Mouse (Mus musculus): ENCODE measurements around the gene Plppr2. TPM values are rescaled to one million over a fixed set of nuclear protein-coding genes. Genes with fewer than 3 reads are reported as not detected.

Plppr2 gene
- polyA plus RNA-seq, 1 experiment from 2014 or later: 8.7 TPM

DNA sequence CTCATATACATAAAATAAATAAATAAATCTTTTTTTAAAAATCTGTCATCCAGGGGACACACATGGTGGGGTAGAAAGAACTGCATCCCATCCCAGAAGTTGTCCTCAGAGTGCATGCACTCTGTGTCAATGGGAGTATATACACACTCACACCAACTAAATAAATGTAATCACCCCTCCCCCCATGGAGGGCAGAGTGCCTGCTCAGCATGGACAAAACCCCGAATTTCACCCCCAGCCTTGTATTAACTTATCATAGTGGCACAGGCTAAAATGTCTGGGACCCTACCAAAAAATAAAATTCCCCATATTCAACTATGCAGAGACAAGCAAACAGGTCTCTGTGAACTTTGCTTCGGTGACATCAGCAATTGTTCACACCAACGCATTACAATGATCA, 17.8 kb downstream of the Plppr2 start:
- peaks cover 10% of the 10 kb centered on the region for H3K4me1 ChIP-seq
- H3K27ac ChIP-seq: no peak overlapping the region
- H3K4me3 ChIP-seq: no peak overlapping the region
- no peak overlapping the region for H3K9ac ChIP-seq
- peaks cover 10% of the 10 kb centered on the region for H3K27me3 ChIP-seq
- WGBS: 80% methylated on average over 3 of the region's 3 CpGs
- H3K36me3 ChIP-seq: no peaks in the 10 kb centered on the region; the same call in 1 of the 2 replicates
- H3K4me2 ChIP-seq: no peak overlapping the region
- ATAC-seq (ENCODE audit: insufficient number of reproducible peaks, low FRiP score, low TSS enrichment, low read depth): no peak
- no peaks in the 10 kb centered on the region for H3K9me3 ChIP-seq

DNA sequence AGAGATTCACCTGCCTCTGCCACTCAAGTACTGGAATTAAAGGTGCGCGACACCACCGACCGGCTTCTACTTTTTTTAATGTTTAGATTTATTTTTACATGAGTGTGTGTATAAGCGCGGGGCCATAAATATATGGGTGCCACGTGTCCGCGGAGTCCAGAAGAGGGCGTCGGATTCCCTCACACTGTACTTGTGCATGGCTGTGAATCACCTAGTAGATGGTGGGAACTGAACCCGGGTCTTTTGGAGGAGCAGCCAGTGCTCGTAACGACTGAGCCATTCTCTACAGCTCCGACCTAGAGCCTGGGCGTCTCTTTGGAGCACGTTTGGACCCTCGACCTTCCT, 18.4 kb downstream of the Plppr2 start:
- peaks cover 14% of the 10 kb centered on the region for H3K27me3 ChIP-seq
- H3K4me3 ChIP-seq: peak overlapping the region; percentile 79
- no peaks in the 10 kb centered on the region for H3K9me3 ChIP-seq
- peaks cover 10% of the 10 kb centered on the region for H3K4me1 ChIP-seq
- ATAC-seq (ENCODE audit: insufficient number of reproducible peaks, low FRiP score, low TSS enrichment, low read depth): peak; percentile 41
- H3K36me3 ChIP-seq: no peaks in the 10 kb centered on the region; the same call in 1 of the 2 replicates
- H3K4me2 ChIP-seq: peak overlapping the region; percentile 67
- peak overlapping the region; percentile 92 for H3K27ac ChIP-seq
- H3K9ac ChIP-seq: no peak overlapping the region
- 1% methylated on average over 18 of the region's 18 CpGs for WGBS

DNA sequence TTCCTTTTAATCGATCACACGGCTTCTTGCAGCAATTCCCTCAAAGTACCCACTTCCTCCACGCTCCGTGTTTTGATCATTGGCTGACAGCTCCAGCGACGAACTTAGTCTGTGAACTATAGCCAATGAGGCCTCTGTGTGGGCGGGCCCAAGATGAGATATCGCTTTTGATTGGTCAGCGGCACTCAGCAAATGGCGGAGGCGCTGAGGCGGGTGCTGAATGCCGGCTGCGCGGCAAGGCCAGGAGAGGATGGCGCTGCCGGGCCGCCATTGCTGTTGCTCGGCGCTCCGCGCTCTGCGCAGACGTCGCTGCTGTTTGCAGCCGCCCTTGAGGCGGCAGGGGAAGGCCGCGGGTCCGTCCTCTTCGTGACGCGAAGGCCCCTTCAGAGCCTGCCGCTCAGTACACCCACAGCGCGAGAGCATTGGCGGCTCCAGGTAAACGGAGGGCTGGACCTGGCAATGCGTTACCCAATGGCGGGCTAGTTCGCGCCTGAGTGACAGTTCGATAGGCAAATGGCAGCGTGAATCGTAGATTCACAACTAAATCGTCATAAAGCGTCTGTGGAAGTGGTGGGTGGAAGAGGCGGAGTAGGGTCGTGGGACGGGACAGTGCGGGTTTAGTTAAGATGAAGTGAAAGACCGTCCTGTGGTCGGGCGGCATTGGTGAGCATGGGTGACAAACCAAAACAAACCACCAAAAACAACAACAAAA, 18.9 kb downstream of the Plppr2 start, which contains the start of gene Swsap1:
Gene Swsap1 (plus strand): TSS at position 186 of the 712 bp plus-strand sequence.
- peak within 1 kb of the TSS; percentile 92 for H3K27ac ChIP-seq
- under 1% methylated on average over 54 of the region's 54 CpGs for WGBS
- peak within 1 kb of the TSS; percentile 79 for H3K4me3 ChIP-seq
- no peaks in the 10 kb centered on the region for H3K9me3 ChIP-seq
- peak within 1 kb of the TSS; percentile 69 for H3K9ac ChIP-seq
- peak; percentile 98 for ATAC-seq (ENCODE audit: insufficient number of reproducible peaks, low FRiP score, low TSS enrichment, low read depth)
- no peaks in the 10 kb centered on the region; the same call in 1 of the 2 replicates for H3K36me3 ChIP-seq
- peaks cover 13% of the 10 kb centered on the region for H3K4me1 ChIP-seq
- peaks cover 19% of the 10 kb centered on the region for H3K27me3 ChIP-seq
- H3K4me2 ChIP-seq: peak within 1 kb of the TSS; percentile 67

DNA sequence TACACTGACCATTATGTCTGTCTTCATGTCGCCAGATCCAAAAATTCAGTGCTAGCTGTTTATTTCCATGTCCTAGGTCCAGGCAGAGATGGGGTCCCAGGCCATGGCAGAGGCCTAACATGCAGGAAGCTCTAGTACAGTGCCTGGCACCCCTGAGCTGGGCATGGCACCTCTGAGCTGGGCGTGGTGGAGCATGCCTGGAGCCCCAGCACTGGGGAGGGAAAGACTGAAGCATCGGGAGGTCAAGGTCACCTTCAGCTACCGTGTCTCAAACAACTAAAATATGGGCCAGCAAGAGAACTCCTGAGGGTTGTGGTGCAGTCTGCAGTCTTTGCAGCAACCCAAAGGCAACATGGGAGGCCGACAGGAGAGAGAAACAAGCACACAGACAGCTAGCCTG, 21.5 kb downstream of the Plppr2 start:
- H3K36me3 ChIP-seq: no peaks in the 10 kb centered on the region; the same call in 1 of the 2 replicates
- ATAC-seq (ENCODE audit: insufficient number of reproducible peaks, low FRiP score, low TSS enrichment, low read depth): no peak
- 81% methylated on average over 5 of the region's 5 CpGs for WGBS

DNA sequence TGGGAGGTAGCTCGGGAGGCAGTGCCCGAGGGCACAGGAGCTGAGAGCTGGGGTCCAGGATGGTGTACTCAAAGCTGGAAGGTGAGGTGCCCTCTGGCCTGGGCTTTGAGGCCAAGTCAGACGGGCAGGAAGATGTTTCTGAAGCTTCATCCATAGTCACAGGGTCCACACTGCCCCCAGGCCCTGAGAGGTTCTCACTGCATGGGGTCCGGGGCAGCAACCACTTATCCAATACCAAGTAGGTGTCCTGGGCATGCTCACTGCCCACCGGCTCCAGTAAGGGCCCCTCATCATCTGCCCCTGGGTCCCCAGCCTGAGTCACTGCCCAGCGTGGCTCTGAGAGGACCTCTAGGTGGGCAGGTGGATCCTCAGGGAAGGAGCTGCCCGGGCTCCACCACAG, 22.4 kb downstream of the Plppr2 start:
- no peak overlapping the region for H3K4me3 ChIP-seq
- H3K27me3 ChIP-seq: peaks cover 54% of the 10 kb centered on the region
- H3K9ac ChIP-seq: no peak overlapping the region
- no peak for ATAC-seq (ENCODE audit: insufficient number of reproducible peaks, low FRiP score, low TSS enrichment, low read depth)
- H3K9me3 ChIP-seq: no peaks in the 10 kb centered on the region
- H3K27ac ChIP-seq: no peak overlapping the region
- H3K4me1 ChIP-seq: peaks cover 39% of the 10 kb centered on the region
- 85% methylated on average over 7 of the region's 7 CpGs for WGBS
- no peak overlapping the region for H3K4me2 ChIP-seq
- H3K36me3 ChIP-seq: no peaks in the 10 kb centered on the region; the same call in 1 of the 2 replicates

More for the DNA sequence above, 21.5 kb downstream of the Plppr2 start:
- H3K27ac ChIP-seq: no peak overlapping the region
- peaks cover 45% of the 10 kb centered on the region for H3K27me3 ChIP-seq
- no peaks in the 10 kb centered on the region for H3K9me3 ChIP-seq
- no peak overlapping the region for H3K4me2 ChIP-seq
- peaks cover 38% of the 10 kb centered on the region for H3K4me1 ChIP-seq
- no peak overlapping the region for H3K9ac ChIP-seq
- no peak overlapping the region for H3K4me3 ChIP-seq

DNA sequence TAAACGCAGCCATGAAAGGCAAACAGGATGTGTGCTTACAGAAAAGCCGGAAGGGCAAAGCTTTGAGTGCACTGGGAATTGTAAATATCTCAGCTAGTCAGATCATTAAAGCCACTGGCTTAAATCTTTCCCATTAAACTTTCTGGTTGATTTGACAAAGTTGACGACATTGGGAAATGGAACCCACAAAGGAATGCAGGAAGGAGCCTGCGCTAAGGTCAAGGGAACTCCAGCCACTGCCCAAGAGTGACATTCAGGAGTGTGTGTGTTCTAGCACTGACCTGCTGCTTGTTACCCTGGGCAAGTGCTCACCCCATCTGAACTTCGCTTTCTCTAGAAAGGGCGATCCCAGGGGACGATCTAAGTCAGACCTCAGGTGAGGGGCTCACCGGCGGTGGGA, 23.3 kb downstream of the Plppr2 start:
- H3K27me3 ChIP-seq: peaks cover 54% of the 10 kb centered on the region
- no peaks in the 10 kb centered on the region for H3K9me3 ChIP-seq
- no peak overlapping the region for H3K27ac ChIP-seq
- WGBS: 42% methylated on average over 9 of the region's 9 CpGs
- H3K4me3 ChIP-seq: no peak overlapping the region
- no peaks in the 10 kb centered on the region; the same call in 1 of the 2 replicates for H3K36me3 ChIP-seq
- peaks cover 37% of the 10 kb centered on the region for H3K4me1 ChIP-seq
- no peak overlapping the region for H3K4me2 ChIP-seq
- H3K9ac ChIP-seq: no peak overlapping the region
- no peak for ATAC-seq (ENCODE audit: insufficient number of reproducible peaks, low FRiP score, low TSS enrichment, low read depth)

DNA sequence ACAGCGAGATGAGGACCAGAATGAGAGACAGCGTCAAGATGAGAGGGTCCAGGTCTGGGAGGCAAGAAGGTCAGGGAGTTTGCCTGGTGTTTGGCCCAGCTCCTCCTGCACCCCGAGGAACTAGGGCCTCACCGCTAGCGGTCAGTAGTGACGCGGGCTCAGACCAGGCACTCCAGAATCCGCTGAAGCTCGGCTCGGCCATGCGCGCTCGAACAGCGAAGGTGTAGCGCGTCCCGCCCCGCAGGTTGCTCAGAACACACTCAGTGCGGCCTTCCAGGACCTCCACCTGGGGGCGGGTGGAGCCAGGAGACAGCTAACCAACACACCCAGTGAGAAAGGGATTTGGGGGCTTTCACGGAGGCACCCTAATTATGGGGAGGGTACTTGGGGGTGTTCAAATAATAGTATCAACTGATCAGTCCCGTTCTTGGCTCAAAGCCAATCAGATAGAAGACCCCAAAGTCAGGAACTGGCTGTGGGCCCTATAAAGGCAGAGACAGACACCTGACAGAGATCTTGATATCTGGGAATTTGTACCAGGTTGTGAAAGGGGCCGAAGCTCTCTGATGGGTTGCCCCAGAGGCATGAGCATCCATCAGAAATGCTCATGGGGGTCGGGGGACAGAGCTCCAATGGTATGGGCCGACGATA, 23.9 kb downstream of the Plppr2 start:
- no peak overlapping the region for H3K27ac ChIP-seq
- no peaks in the 10 kb centered on the region for H3K9me3 ChIP-seq
- ATAC-seq (ENCODE audit: insufficient number of reproducible peaks, low FRiP score, low TSS enrichment, low read depth): no peak
- 12% methylated on average over 26 of the region's 26 CpGs for WGBS
- peaks cover 54% of the 10 kb centered on the region for H3K27me3 ChIP-seq
- no peaks in the 10 kb centered on the region; the same call in 1 of the 2 replicates for H3K36me3 ChIP-seq
- H3K4me1 ChIP-seq: peaks cover 36% of the 10 kb centered on the region
- H3K4me3 ChIP-seq: no peak overlapping the region
- H3K9ac ChIP-seq: no peak overlapping the region
- H3K4me2 ChIP-seq: no peak overlapping the region

DNA sequence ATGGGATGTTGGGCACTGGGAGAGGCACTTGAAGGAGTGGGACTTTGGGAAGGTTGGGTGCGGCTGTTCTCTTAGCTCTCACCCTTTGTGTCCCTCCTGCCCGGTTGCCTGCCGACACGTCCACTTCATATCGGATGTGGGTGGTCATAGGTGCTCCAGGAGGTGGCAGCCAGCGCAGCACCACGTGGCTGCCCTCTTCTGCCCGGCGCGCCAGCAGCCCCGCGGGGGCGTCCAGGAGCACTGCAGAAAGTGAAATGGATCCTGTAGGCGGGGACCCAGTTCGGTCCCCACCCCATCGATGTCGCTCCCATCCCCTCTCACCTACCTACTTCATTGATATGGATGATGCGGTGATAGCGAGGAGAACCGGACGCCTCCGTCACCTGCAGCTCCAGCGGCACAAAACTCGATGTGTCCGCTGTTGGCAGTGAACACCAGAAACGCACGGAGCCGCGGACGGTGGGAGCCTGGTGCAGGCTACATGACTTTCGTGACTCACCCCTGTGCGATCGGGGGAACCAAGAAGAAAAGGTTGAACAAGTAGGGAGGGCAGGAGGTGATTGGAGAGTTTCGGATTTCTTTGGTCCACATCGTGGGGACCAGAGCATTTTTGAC, 24.6 kb downstream of the Plppr2 start:
- under 1% methylated on average over 35 of the region's 35 CpGs for WGBS
- Histone ChIP-seq H3K4me1 (peaks cover 32% of the 10 kb centered on the region), H3K27me3 (peaks cover 54% of the 10 kb centered on the region), H3K36me3 (no peaks in the 10 kb centered on the region; the same call in 1 of the 2 replicates), H3K4me2 (peak overlapping the region; percentile 92), H3K9me3 (no peaks in the 10 kb centered on the region), H3K9ac (no peak overlapping the region), H3K27ac (no peak overlapping the region), H3K4me3 (peak overlapping the region; percentile 45)
- no peak for ATAC-seq (ENCODE audit: insufficient number of reproducible peaks, low FRiP score, low TSS enrichment, low read depth)

DNA sequence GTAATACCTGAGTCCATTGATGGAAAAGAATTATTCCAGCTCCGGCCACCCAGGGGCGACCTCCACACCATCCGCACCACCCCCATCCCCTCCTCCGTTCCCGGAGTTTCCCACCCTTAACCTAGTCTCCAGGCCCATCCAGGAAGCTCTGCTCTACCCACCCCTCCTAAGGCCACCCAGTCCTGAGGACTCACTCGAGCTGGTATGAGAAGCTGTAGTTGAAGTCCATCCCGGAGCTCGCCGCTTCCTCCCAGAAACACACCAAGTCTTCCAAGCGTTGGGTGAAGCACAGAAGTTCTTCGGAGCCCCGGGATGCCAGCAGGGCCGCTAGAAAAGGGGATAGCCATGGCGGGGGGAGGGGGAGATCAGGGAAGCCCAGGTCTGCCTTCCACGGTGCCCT, 25.2 kb downstream of the Plppr2 start:
- ATAC-seq (ENCODE audit: insufficient number of reproducible peaks, low FRiP score, low TSS enrichment, low read depth): no peak
- peaks cover 29% of the 10 kb centered on the region for H3K4me1 ChIP-seq
- H3K36me3 ChIP-seq: no peaks in the 10 kb centered on the region; the same call in 1 of the 2 replicates
- WGBS: 0% methylated on average over 15 of the region's 15 CpGs
- peak overlapping the region; percentile 26; the same call in 1 of the 2 replicates for H3K9ac ChIP-seq
- peaks cover 54% of the 10 kb centered on the region for H3K27me3 ChIP-seq
- no peaks in the 10 kb centered on the region for H3K9me3 ChIP-seq
- peak overlapping the region; percentile 45 for H3K4me3 ChIP-seq
- no peak overlapping the region for H3K27ac ChIP-seq
- H3K4me2 ChIP-seq: peak overlapping the region; percentile 92

DNA sequence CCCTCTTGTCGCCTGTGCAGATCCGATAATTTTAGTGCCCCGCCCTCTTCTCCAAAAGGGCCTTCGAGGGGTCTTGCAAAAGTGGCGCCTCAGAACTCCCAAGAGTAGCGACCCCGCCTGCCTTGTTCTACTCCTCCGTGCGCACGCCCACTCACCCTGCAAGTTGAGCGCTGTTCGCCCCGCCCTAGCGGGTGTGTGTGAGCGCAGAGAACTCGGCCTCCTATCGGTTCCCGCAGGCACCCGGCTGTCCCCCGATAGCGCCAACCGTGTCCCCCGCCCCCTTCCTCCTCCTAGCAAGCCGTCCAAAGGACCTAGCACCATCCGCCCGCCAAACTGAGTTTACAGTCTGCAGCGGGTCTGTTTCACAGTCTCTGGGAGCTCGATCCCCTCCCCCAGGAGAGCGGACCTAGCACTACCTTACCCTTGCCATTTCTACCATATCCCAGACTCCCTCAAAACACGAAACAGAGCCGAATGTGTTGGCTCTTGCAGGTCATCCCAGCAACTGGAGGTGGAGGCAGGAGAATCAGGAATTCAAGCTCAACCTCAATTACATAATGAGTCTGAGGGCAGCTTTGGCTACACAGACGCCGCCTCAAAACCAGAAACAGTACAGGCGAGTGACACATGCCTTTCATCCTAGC, 25.7 kb downstream of the Plppr2 start:
- Histone ChIP-seq H3K9ac (peak overlapping the region; percentile 26), H3K4me3 (peak overlapping the region; percentile 45), H3K27me3 (peaks cover 54% of the 10 kb centered on the region), H3K4me2 (peak overlapping the region; percentile 92), H3K4me1 (peaks cover 29% of the 10 kb centered on the region), H3K36me3 (no peaks in the 10 kb centered on the region; the same call in 1 of the 2 replicates), H3K27ac (no peak overlapping the region), H3K9me3 (no peaks in the 10 kb centered on the region)
- peak; percentile 53; the same call in 1 of the 2 replicates for ATAC-seq (ENCODE audit: insufficient number of reproducible peaks, low FRiP score, low TSS enrichment, low read depth)
- WGBS: 3% methylated on average over 34 of the region's 34 CpGs

DNA sequence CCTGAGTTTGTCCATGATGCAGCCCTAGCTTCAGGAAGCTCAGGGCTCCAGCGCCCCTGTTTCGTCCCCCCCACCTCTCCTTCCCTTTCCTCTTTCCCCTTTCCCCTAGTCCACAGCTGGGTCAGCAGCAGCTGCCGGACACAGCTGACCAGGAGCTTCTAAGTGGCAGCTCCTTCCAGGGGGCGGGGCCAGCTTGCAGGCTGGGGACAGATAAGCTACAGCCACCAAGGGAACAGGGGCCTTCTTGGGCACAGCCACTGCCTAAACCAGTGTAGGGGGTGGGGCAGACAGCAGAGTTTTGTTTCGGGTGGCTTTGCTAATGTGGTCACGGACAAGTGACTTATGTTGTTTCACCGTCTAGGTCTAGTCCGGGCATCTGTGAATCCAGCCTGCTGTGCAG, 26.6 kb downstream of the Plppr2 start, which contains the start of gene Epor:
Gene Epor (minus strand): TSS at position 90 of the 400 bp plus-strand sequence.
- peaks cover 54% of the 10 kb centered on the region for H3K27me3 ChIP-seq
- 28% methylated on average over 8 of the region's 8 CpGs for WGBS
- H3K9ac ChIP-seq: peak within 1 kb of the TSS; percentile 26
- H3K36me3 ChIP-seq: no peaks in the 10 kb centered on the region; the same call in 1 of the 2 replicates
- no peaks in the 10 kb centered on the region for H3K9me3 ChIP-seq
- H3K27ac ChIP-seq: no peak within 1 kb of the TSS
- H3K4me3 ChIP-seq: peak within 1 kb of the TSS; percentile 45
- ATAC-seq (ENCODE audit: insufficient number of reproducible peaks, low FRiP score, low TSS enrichment, low read depth): 0 out of 2 replicates have a peak, but pooled peaks have one; percentile 9
- peak within 1 kb of the TSS; percentile 92 for H3K4me2 ChIP-seq
- H3K4me1 ChIP-seq: peaks cover 29% of the 10 kb centered on the region

Measured in limb, embryonic 15.5 days (tissue).